In genomic region chr5:119136916-119137315, GRCm38 (mm10) we compare ENCODE assay signal across 28 mouse cellular contexts.
A peak's percentile ranks its signal among the peaks of the same experiment; 100 is the strongest.
DNase-seq lines count a peak whose midpoint lies in the region; ATAC-seq lines count a peak whose summit lies in the region.
"Had no signal": no experiment of that assay in that cellular context is flagged by ENCODE, and none has a peak within 500 bp of the region (broad histone marks: within the 10 kb centered on the region; RNA-seq: fewer than 3 reads in every experiment).

No protein-coding gene starts in this region.

- no peaks in the 10 kb centered on the region for H3K36me3 ChIP-seq in kidney, embryonic 14.5 days (ENCODE audit: control insufficient read depth, insufficient read depth, low read length)
- H3K36me3 ChIP-seq in lung, embryonic 15.5 days, result no peaks in the 10 kb centered on the region
- H3K36me3 ChIP-seq in stomach, embryonic 14.5 days (ENCODE audit: control insufficient read depth, insufficient read depth, low read length), result no peaks in the 10 kb centered on the region
- H3K36me3 ChIP-seq: hindbrain, embryonic 10.5 days; hindbrain, embryonic 15.5 days; neural tube, embryonic 12.5 days had no signal

- no peaks in the 10 kb centered on the region for H3K9me3 ChIP-seq in kidney, embryonic 14.5 days (ENCODE audit: control insufficient read depth, low read length)
- H3K9me3 ChIP-seq in lung, embryonic 15.5 days, result no peaks in the 10 kb centered on the region
- no peaks in the 10 kb centered on the region for H3K9me3 ChIP-seq in stomach, embryonic 14.5 days (ENCODE audit: control insufficient read depth, low read depth, low read length)
- H3K9me3 ChIP-seq: hindbrain, embryonic 10.5 days; hindbrain, embryonic 15.5 days; neural tube, embryonic 12.5 days had no signal

- H3K9ac ChIP-seq in kidney, embryonic 14.5 days (ENCODE audit: low read depth, low read length), result no peak overlapping the region
- no peak overlapping the region for H3K9ac ChIP-seq in lung, embryonic 15.5 days
- H3K9ac ChIP-seq in stomach, embryonic 14.5 days (replicated peaks; ENCODE audit: low read depth, low read length), result no peak overlapping the region
- H3K9ac ChIP-seq: hindbrain, embryonic 15.5 days; liver, embryonic 14.5 days; neural tube, embryonic 12.5 days had no signal

- H3K27me3 ChIP-seq in kidney, embryonic 14.5 days (ENCODE audit: control insufficient read depth, insufficient read depth, low read length), result peaks cover 4% of the 10 kb centered on the region; the same call in 1 of the 2 replicates
- peaks cover 5% of the 10 kb centered on the region; the same call in 1 of the 2 replicates for H3K27me3 ChIP-seq in lung, embryonic 15.5 days
- H3K27me3 ChIP-seq in stomach, embryonic 14.5 days (ENCODE audit: control insufficient read depth, insufficient read depth, low read length), result no peaks in the 10 kb centered on the region
- H3K27me3 ChIP-seq: neural tube, embryonic 12.5 days had no signal

- no peak overlapping the region for H3K4me2 ChIP-seq in kidney, embryonic 14.5 days (replicated peaks; ENCODE audit: low read depth, low read length)
- H3K4me2 ChIP-seq in lung, embryonic 15.5 days, result 0 out of 2 replicates have a peak overlapping the region, but pooled peaks have one; percentile 32
- no peak overlapping the region; the same call in 1 of the 2 replicates for H3K4me2 ChIP-seq in stomach, embryonic 14.5 days (replicated peaks; ENCODE audit: low read depth, low read length)
- H3K4me2 ChIP-seq: hindbrain, embryonic 15.5 days; midbrain, embryonic 11.5 days; neural tube, embryonic 12.5 days had no signal

- no peak overlapping the region for H3K4me3 ChIP-seq in kidney, embryonic 14.5 days (ENCODE audit: low read length)
- no peak overlapping the region for H3K4me3 ChIP-seq in lung, embryonic 15.5 days
- H3K4me3 ChIP-seq in stomach, embryonic 14.5 days (ENCODE audit: low read depth, low read length), result no peak overlapping the region
- H3K4me3 ChIP-seq: erythroblast, embryonic 14.5 days; hindbrain, embryonic 10.5 days; hindbrain, embryonic 15.5 days; neural tube, embryonic 12.5 days had no signal

- no peak for DNase-seq in kidney, postnatal 36 days
- no peak for DNase-seq in lung, postnatal 10 days
- no peak for DNase-seq in spleen, adult 18-20 months
- DNase-seq in gastrocnemius, postnatal 25 days, result no peak
- DNase-seq: adrenal gland, postnatal 14 days; cerebellum, adult 11 months; cerebellum, adult 9-10 months; gastrocnemius, adult 2 months; heart, postnatal 14 days; kidney, adult 9 months; liver; lung, adult 2 months; right cerebral cortex, adult 18-20 months; thymus, adult 18-20 months; thymus, postnatal 25 days had no signal

- H3K27ac ChIP-seq in kidney, embryonic 14.5 days (ENCODE audit: low read depth, low read length), result peak overlapping the region; percentile 79; the same call in 1 of the 2 replicates
- H3K27ac ChIP-seq in lung, embryonic 15.5 days, result no peak overlapping the region
- H3K27ac ChIP-seq in stomach, embryonic 14.5 days (ENCODE audit: low read length), result no peak overlapping the region; the same call in 1 of the 2 replicates
- H3K27ac ChIP-seq: gastrocnemius, adult 2 months; hindbrain, embryonic 10.5 days; hindbrain, embryonic 15.5 days; liver, embryonic 14.5 days; neural tube, embryonic 12.5 days had no signal

- peaks cover 22% of the 10 kb centered on the region; the same call in 1 of the 2 replicates for H3K4me1 ChIP-seq in kidney, embryonic 14.5 days (ENCODE audit: control insufficient read depth, insufficient read depth, low read length)
- peaks cover 19% of the 10 kb centered on the region for H3K4me1 ChIP-seq in lung, embryonic 15.5 days
- H3K4me1 ChIP-seq in stomach, embryonic 14.5 days (ENCODE audit: control insufficient read depth, insufficient read depth, low read length), result peaks cover 17% of the 10 kb centered on the region

- peak; percentile 42; the same call in 1 of the 2 replicates for ATAC-seq in kidney, embryonic 14.5 days (ENCODE audit: low FRiP score, low TSS enrichment)
- no peak for ATAC-seq in lung, embryonic 15.5 days (ENCODE audit: borderline replicate concordance, extremely low read depth, low FRiP score, low TSS enrichment)
- ATAC-seq in stomach, embryonic 14.5 days (ENCODE audit: insufficient number of reproducible peaks, insufficient read depth, low FRiP score, low read depth), result peak; percentile 47; the same call in 1 of the 2 replicates
- ATAC-seq: CD4-positive, CD25-positive, alpha-beta regulatory T cell, adult 4 months; forebrain, embryonic 16.5 days; inflammation-experienced regulatory T-cells, adult 6 months; midbrain, embryonic 16.5 days had no signal

- WGBS in kidney, embryonic 14.5 days, result 65% methylated on average over 8 of the region's 8 CpGs
- WGBS in lung, embryonic 15.5 days, result 53% methylated on average over 8 of the region's 8 CpGs
- 41% methylated on average over 8 of the region's 8 CpGs for WGBS in stomach, embryonic 14.5 days
